Mouse (Mus musculus) kidney, adult 11 months (tissue): ENCODE measurements around the gene B3gnt3.
"Not testable (repeated sequence)": the region's sequence is repeated elsewhere in the genome, so short reads cannot be mapped to it uniquely, and the experiment has no call there.

Experiments used
- DNase-seq: peaks from one replicate; pipeline ENCODE4 v3.0.0; 2022

The B3gnt3 gene

DNA sequence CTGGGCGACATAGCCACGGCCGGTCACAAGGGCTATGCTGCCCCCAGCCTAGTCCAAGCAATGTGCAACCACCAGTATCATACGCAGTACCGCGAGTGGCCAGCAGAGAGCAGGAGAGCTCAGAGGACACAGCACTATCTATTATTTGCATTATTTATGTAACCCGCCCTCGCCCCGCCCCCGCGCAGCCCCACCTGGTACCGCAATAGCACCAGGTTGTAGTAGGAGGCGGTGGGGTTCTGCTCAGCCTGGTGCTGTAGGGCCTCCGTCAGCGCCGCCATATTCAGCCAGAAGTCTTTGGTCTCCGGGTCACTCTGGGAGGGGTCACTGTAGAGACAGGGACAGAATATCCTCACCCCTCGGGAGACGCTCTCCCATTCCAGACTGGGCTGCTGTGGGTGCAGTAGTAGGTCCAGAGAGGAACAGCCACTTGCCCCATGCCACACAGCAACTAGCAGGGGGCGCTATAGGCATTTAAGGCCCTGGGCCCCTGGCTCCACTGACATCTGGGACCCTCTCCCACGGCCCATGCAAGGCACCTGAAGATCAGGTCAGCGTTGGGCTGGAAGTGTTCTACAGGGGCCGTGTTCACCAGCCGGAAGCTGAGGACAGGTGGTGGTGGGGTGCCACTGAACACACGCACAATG lies 8.3 kb upstream of the B3gnt3 start:
- DNase-seq, result peak; percentile 75

DNA sequence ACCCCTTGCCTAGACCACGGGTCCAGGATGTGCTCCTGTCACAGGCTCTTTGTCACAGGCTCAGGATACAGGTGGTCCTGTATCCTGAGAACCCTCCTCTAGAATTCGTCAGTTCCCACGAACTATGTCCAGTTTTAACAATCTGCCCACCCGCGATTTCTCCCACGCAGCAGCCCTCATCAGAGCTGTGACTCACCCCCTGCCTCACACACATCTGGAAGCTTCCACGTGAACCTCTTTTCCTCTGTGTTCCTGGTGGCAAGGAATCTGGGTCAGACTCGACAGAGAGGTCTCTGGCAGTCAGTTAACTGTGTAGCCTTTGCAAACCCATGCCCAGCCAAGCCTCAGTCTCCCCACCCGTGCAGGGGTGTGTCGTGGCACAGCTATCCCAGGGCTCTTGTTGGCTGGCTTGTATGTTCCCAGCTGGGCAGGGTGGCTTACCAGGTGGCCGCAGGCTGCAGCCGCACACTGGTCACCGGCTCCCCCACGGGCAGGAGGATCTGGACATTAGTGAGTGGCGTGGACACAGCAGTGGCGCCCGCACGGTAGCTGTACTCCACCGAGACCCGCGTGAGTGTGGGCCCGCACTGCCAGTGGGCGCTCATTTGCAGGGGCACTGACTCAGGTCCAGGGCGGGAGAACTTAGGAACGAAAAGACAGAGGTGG lies 7.7 kb upstream of the B3gnt3 start:
- no peak for DNase-seq

DNA sequence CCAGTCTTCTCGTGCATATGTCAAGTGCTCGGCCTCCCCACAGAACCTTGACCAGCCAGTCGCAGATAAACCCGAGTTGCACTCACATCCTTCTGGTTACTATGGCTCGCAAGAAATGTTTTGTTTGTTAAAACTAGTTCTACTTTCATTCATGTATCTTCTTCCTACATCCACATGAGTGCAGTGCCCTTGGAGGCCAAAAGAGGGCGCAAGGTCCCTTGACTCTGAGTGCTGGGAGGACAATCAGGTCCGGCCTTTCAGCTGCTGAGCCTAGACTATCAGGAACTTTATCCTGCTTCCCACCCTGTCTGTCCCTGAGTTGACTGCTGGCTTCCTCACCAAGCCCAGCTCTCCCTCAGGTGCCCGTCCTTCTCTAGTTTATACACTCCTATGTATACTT lies 6.3 kb upstream of the B3gnt3 start:
- no peak for DNase-seq

DNA sequence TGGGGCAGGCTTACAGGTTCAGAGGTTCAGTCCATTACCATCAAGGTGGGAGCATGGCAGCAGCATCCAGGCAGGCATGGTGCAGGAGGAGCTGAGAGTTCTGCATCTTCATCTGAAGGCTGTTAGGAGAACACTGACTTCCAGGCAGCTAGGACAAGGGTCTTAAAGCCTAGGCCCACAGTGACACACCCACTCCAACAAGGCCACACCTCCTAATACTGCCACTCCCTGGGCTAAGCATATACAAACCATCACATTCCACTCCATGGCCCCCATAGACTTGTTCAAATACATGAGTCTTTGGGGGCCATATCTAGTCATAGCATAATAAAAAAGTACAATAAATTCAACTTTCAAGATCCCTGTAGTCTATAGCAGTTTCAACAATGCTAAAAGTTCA lies 1.8 kb upstream of the B3gnt3 start:
- not testable (repeated sequence) for DNase-seq

DNA sequence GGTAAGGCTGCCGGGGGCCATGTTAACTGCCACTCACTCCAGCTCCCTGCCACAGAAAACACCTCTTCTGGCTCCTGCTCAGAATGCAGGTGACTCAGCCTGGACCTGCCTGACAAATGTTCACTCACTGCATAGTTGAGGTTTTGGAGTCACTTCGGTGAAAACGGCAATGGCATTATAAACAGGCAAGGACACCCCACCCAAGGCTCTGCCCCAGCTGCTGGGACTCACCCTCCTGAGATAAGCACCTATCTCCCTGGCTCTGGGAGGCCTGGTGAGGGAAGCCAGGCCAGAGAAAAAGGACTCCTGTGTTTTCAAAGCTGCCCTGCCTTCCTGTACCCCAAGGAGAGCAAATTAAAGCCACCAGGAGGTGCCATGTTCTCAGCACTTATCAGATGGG lies 1.3 kb upstream of the B3gnt3 start:
- DNase-seq, result no peak

DNA sequence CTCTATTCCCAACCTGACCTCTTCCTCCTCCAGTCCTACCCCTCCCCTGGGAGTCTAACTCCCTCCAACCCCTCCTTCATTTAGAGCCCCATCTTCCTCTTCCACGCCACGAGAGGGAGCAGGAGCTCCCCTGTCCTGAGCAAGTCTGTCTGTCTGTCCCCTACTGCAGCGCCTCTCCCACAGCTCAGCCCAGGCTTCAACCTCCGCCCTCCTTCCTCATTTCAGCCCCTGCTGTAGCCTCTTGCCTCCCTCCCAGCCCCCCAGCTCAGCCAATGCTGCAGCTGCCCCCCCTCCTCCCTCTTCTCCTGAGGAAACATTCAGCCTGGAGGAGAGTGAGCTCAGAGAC lies 471 bp upstream of the B3gnt3 start:
- DNase-seq, result no peak

DNA sequence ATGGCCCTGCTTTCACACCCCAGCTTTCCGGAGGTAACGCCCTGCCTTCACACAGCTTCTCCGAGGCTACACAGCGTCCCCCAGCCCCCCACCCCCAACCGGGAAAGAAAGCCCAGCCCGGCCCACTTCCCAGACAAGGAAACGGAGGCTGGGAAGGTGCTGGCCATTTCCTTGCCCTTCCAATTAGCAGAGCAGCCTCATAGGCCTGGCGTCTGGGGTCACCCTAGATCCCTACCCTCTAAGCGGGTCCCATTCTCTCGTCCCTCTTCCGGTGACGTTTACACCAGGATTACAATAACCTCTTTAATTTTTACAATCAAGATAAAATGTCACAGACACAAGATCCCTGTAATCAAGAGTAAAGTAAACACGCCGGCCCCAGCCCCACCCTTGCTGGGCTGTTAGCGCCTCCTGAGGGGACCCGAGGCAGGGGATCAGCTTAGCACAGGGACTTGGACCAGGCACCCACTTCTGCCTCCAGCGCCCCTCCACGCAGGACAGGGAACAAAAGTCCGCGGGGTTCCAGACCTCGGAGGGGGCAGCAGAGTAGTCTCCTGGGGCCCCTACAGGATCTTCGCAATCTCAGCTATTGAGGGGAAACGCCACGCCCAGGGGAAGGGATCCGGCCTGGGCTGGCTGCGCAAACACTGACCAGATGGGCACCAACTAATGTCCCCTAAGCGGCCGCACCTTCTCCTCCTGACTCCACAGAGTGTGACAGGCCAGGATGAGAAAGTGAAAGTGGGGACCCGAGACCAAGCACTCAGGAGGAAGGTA lies 908 bp downstream of the B3gnt3 start:
- no peak for DNase-seq

DNA sequence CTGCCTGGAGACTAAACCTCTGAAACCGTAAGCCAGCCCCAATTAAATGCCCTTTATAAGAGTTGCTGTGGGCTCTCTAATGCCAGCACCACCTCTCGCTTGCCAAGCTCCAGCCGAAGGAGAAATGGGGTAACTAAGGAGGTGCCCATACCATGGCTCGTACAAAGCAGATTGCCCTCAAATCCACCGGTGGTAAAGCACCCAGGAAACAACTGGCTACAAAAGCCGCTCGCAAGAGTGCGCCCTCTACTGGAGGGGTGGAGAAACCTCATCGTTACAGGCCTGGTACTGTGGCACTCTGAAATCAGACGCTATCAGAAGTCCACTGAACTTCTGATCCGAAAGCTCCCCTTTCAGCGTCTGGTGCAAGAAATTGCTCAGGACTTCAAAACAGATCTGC lies 6.1 kb downstream of the B3gnt3 start:
- not testable (repeated sequence) for DNase-seq

DNA sequence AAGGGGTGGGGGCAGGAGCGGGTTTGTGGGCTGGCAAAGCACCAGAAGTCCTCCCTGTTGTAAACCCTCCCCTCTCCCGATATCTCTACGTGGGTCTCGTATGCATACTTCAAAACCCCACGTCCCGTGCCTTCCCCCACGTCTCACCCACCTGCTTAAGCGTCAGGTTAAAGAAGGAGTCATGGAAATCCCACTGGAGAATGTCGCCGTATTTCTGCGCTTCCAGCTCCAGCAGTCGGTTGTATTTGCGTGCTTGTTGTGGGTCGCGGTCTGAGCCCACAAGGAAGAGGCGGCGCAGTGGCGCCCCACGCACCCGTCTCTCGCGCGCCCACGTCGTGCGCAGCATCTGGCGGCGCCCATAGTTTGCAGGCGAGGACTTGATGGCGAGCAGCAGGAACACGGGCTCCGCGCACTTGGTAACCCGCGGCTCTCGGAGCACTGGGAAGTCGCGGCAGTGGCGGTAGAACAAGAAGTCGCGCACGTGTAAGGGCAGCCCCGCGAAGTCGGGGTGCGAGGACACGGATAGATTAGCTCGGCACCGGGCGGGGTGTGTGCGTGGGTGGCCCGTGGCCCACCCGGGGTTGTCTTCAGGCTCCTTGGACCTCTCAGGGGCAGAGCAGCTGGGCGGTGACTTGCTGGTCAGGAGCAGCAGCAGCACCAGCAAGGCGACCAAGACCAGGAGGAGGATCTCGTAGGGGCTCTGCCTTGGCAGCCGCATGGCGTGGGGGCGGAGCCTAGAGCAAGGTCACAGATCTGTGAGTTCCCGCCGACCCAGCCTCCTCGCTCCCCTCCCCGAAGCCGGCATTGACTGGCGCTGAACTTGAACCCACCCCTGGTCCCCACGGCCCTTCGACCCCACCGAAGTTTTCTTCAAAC lies 8.2 kb downstream of the B3gnt3 start:
- DNase-seq, result no peak

DNA sequence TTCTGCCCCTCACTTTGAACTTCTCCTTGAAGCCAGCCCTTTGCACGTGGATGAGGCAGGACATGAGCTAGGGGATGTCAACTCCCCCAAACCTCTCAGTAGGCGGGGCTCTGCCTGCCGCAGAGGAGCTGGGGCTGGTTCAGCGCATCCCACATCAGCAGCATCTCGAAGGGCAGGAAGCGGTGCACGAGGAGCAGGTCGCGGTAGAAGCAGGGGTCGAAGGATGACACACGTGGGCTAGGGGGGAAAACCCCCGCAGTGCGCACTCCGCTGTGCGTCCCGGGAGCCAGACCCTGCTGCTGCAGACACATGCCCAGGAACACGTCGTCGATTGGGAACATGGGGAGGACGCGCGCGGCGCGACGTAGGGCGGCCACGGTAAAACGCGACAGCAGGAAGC lies 9.1 kb downstream of the B3gnt3 start:
- DNase-seq, result no peak

DNA sequence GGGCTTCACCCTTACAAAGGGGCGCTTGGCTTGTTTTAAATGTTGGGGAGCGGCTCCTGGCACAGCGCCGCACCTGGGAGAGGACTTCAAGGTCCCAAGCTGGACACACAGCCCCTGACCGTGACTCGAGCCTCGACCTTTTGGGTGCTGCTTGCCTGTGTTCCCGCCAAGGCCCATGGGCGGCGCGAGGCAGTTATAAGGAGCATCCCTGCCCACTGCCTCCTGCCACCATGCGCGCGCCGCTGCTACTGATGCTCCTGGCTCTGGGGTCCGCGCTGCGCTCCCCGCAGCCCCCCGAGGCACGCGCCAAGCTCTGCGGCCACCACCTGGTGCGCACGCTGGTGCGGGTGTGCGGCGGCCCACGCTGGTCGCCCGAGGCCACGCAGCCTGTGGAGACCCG lies 12.6 kb downstream of the B3gnt3 start, which contains the start of gene Insl3:
Insl3 (plus strand) TSS at position 187 of the 400 bp plus-strand sequence.
- no peak for DNase-seq

DNA sequence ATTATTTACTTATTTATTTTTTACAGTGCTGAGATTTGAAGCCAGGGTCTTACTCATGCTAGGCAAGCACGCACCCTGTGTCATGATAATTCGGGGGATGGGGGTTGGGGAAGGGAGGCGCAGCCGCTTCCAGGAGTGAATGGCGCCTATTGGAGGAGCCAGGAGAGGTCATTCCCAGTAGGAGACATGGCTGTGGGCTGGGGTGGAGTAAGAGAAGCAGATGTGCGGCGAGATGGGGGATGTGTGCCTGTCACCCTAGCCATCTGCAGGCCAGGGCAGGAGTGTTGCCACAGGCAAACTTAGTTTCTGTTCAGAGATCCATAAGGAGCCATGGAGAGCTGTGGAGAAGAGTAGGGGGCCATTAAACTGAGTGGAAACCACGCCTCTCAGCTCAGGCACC lies 14.0 kb downstream of the B3gnt3 start:
- no peak for DNase-seq

DNA sequence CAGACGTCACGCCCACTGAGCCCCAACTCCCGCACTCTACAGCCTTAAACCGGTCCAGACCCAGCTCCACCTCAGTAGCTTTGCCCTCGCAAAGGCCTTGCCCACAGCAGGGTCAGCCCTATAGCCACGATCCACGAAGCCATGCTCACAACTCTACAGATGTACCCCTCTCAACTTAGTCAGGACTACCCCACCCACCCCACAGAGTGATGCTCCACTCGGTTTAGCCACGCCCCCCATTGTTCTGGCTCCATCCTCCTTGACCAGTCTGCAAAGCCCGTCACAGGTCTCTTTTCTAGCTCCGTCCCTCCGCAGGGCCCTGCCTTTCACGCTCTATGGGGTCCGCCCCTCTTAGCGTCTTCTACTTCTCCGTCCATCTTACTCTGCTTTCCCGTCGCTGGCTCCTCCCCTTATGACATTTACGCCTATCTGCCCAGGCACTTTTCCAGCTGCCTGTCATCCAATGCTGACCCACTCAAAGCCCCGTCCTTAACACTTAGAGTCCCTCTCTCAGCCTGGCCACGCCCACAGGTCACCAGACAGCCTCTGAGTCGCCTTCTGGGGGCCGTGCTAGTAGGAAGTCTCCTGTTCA lies 15.3 kb downstream of the B3gnt3 start:
- DNase-seq, result no peak

DNA sequence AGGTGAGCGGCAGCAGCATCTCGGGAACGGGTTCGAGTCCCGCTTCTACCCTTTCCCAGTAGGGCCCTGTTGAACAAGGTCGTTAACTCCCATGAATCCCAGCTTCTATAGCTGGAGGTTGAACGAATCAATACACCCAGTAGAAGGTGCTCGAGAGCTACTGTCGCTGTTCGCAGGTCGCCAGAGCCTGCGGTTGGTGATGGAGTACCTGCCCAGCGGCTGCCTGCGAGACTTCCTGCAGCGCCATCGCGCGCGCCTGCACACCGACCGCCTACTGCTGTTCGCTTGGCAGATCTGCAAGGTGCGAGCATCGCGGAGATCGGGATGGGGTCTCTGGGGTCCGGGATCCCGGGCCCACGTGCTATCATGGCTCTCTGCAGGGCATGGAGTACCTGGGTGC lies 16.0 kb downstream of the B3gnt3 start:
- DNase-seq, result no peak

DNA sequence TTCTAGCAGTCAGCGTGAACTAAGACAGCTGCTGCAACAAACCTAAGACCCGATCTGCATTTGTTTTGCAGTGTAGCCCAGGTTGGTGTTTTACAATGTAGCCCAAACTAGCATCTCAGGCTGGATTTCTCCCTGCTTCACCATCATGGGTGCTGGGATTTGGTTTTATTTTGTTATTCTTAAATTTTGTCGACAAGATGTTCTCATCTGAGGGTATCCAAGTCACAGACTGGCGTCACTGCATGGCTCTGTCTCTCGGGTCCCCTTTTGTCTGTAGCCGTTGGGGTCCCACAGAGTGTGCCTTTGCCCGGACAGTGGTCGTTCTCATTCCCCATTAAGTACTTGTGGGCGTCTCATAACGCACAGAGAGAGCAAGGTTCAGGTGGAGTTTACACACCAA lies 16.9 kb downstream of the B3gnt3 start:
- no peak for DNase-seq

DNA sequence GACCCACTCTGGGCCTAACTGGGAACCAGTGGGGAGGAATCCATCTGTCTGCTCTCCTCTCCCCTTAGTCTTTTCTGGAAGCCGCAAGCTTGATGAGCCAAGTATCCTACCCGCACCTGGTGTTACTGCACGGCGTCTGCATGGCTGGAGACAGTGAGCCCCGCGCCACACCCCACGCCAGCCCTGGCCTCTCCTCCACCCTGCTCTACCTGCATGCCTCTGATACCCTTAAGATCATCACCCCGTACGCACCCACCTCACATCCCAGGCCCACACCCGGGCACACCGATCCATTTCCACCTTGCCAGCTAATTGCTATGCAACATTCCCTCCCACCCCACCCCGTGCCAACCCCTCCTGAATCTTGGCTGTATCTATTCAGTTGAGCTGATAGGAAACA lies 18.8 kb downstream of the B3gnt3 start:
- DNase-seq, result no peak

DNA sequence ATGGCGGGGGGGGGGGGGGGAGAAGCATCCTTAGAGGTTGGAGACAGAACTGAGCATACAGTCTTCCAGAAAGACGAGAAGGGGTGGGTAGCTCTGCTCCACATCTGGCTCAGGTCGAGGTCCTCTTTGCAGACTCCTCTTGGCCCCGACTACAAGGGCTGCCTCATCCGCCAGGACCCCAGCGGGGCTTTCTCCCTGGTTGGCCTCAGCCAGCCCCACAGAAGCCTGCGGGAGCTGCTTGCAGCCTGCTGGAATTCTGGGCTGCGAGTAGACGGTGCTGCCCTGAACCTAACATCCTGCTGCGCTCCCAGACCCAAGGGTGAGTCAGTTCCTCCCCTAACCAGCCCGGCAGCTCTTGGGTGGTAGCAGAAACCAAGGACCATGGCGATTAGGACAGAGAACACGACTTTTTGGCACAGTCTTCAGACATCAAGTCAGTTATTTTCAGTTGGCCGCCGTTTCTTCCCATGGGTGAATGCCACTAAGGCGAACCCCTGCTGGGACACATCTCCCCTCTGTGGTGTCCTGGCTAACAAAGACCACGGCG lies 20.1 kb downstream of the B3gnt3 start:
- DNase-seq, result no peak

DNA sequence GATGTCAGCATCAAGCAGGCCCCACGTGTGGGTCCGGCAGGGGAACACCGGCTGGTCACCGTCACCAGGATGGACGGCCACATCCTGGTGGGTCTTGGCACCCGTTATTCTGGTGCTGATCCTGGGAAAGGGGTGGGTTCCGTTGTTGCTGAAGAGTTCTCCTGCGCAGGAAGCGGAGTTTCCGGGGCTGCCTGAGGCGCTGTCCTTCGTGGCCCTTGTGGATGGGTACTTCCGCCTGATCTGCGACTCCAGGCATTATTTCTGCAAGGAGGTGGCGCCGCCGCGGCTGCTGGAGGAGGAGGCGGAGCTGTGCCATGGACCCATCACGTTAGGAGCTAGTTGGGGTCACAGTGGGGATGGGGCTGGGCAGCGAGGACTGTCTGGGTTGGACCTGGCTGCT lies 21.1 kb downstream of the B3gnt3 start:
- peak; percentile 61 for DNase-seq

DNA sequence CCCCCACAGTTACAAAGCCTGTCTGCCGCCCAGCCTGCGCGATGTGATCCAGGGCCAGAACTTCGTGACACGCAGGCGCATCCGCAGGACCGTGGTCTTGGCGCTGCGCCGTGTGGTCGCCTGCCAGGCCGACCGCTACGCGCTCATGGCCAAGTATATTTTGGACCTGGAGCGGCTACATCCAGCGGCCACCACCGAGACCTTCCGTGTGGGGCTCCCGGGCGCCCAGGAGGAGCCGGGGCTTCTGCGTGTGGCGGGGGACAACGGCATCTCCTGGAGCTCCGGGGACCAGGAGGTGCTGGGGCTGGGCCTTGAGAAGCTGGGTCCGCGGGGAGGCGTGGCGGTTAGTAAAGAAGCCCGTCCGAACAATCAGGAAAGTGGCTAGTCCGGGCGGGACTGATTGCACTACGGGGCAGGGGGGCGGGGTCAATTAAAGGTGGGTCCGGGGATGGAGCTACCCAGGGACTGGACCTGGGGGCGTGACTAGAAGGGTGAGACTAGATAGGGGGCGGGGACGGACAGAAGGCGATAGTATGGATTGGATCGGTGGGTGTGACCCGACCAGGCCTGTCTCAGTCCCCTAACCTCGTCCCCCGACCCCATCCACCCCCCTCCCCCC lies 21.9 kb downstream of the B3gnt3 start:
- no peak for DNase-seq

DNA sequence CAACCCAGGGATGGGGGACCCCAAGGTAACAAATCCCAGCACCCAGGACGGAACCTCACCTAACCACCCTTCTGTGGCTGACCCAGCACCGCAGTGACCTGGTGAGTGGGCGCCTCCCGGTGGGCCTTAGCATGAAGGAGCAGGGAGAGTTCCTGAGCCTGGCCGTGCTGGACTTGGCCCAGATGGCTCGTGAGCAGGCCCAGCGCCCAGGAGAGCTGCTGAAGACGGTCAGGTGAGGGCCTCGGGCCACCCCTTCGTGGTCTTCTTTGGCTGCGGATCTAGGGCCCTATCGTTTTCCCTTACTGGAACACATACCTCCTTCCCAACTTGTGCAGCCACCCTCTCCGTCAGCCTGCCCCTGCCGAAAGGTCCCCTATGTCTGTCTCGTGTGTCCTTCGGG lies 22.5 kb downstream of the B3gnt3 start:
- DNase-seq, result no peak

DNA sequence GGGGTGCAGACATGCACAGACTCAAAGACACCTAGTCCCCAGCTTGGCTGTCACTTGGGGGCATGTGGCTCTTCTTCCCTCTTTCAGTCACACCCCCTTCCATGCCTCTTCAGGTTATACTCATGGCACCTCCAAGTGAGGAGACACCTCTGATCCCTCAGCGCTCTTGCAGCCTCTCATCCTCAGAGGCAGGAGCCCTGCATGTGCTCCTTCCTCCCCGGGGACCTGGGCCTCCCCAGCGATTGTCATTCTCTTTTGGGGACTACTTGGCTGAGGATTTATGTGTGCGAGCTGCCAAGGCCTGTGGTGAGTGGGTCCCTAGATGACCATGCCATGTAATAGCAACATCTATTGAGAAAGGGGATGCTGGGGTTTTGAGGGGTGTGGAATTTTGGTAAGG lies 23.4 kb downstream of the B3gnt3 start:
- DNase-seq, result no peak

DNA sequence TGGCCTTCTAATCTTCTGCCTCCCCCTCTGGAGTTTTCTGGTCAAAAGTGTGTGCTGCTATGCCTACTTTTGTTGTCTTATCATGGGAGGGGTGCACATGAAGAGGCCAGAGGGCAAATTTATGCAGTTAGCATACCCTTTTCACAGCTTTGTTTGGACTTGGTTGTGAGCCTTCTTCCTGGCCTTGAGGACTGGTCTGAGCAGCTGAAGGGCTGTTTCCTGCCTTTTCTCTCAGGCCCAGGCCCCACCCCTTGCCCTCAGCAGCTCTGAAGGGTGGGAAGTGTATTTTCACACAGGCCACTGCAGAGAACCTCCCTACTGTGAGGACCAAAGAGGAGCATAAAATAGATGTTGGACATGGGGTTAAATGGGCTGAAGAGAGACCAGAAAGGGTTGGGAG lies 24.0 kb downstream of the B3gnt3 start:
- DNase-seq, result no peak
